Mouse (Mus musculus): ENCODE measurements at regions not wholly inside any gene's neighbourhood (a gene's known extent, or its start where the extent isn't known, plus 50 kb on each side); places are given as distances from the start of the nearest gene placed in this dataset.

- no peak overlapping the region for H3K4me2 ChIP-seq
- 62% methylated on average over 3 of the region's 3 CpGs for WGBS
- H3K27ac ChIP-seq: peak overlapping the region; percentile 61
- H3K27me3 ChIP-seq (replicated peaks): no peaks in the 10 kb centered on the region
- no peaks in the 10 kb centered on the region for H3K36me3 ChIP-seq
- H3K4me3 ChIP-seq (replicated peaks): no peak overlapping the region
- H3K9ac ChIP-seq: no peak overlapping the region
- H3K9me3 ChIP-seq: no peaks in the 10 kb centered on the region
- ATAC-seq (ENCODE audit: insufficient read depth, low FRiP score, low read depth): peak; percentile 63
- H3K4me1 ChIP-seq: peaks cover 19% of the 10 kb centered on the region
Measured at GRCm38 (mm10) chr2:174021538-174021937, 54.6 kb upstream of the Stx16 start.

DNA sequence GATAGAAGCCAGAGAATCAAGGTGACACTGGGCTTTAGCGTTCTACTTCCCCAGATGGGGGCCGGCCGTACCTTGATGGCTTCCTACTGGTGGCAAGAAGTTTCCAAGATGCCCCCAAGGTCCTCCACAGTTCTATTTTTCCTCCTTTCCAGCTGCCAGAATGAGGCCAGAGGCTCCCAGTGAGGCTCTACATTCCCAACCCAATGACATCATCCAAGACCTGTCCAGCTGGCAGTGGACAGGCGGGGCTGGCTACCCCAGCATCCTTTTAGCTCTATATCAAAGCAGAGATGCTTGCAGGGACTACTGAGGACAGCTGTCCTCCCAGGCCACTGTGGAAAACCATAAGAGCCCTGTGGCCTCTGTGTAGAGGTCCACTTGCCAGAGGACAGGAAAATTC, 53.8 kb upstream of the Stx16 start:
- no peaks in the 10 kb centered on the region for H3K9me3 ChIP-seq
- no peaks in the 10 kb centered on the region for H3K27me3 ChIP-seq (replicated peaks)
- H3K9ac ChIP-seq: no peak overlapping the region
- WGBS: 79% methylated on average over 4 of the region's 4 CpGs
- H3K27ac ChIP-seq: peak overlapping the region; percentile 32; the same call in 1 of the 2 replicates
- H3K4me3 ChIP-seq (replicated peaks): no peak overlapping the region
- H3K4me2 ChIP-seq: no peak overlapping the region
- peaks cover 21% of the 10 kb centered on the region for H3K4me1 ChIP-seq
- H3K36me3 ChIP-seq: no peaks in the 10 kb centered on the region
- ATAC-seq (ENCODE audit: insufficient read depth, low FRiP score, low read depth): no peak

DNA sequence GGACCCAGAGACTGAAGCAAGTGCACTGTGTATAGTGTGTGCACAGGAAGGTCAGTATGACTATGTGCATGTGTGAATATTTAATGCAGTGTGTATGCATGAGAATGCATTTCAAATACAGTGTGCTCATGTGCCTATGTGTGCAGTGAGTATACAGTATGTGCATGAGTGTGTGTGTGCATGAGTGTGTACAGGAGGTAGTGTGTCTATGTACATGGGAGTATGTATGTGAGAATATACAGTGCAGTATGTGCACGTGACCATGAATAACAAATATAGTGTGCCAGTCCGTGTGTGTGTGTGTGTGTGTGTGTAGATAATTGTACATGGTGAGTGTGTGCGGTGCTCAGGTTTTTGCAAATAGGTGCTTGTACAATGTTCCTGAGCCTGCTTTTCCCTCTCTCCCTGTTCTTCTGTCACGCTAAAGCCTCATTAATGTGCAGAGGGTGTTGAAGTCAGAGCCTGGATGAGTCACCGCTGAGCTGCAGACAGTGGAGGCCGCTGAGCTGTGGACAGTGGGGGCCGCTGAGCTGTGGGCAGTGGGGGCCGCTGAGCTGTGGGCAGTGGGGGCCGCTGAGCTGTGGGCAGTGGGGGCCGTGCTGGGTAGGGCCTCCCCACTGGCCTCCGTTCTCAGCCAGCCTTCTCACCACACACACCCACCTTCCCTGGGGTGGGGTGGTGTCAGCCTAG, 50.8 kb upstream of the Stx16 start:
- no peak overlapping the region for H3K4me2 ChIP-seq
- H3K4me3 ChIP-seq (replicated peaks): no peak overlapping the region
- no peaks in the 10 kb centered on the region for H3K9me3 ChIP-seq
- no peaks in the 10 kb centered on the region for H3K36me3 ChIP-seq
- 0 out of 2 replicates have a peak overlapping the region, but pooled peaks have one; percentile 11 for H3K27ac ChIP-seq
- no peaks in the 10 kb centered on the region for H3K27me3 ChIP-seq (replicated peaks)
- peaks cover 21% of the 10 kb centered on the region for H3K4me1 ChIP-seq
- 61% methylated on average over 11 of the region's 11 CpGs for WGBS
- H3K9ac ChIP-seq: no peak overlapping the region
- ATAC-seq (ENCODE audit: insufficient read depth, low FRiP score, low read depth): peak; percentile 61

Measured in stomach, embryonic 15.5 days (tissue).